Mouse (Mus musculus): Measurements from ENCODE around the gene A4galt. TPM values are rescaled to one million over a fixed set of nuclear protein-coding genes. Genes with fewer than 3 reads are reported as not detected.

A4galt gene
- total RNA-seq, 1 experiment, result 22.7 TPM

DNA sequence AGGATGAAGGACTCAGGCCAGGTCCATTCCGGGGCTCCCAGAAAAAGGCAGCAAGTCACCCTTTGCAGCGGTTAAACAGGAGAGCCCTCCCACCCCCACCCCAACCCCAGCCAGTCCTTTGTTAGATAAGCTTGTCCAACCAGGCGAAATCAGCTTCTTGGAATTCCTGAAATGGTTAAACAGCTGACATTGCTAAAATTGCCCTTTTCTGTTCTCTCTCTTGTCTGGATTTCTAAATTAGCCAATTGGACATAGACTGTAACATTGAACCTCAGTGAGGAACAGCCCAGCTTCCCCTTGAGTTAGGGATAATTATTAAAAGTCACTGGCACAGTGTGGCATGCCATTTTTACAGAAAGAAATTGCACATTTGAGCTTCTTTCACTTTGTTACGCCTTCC, 49.2 kb downstream of the A4galt start:
- Histone ChIP-seq H3K9ac (ENCODE audit: insufficient read depth, low read depth, low read length, poor library complexity, severe bottlenecking) (peak overlapping the region; percentile 67; the same call in 1 of the 2 replicates), H3K4me1 (ENCODE audit: control insufficient read depth in 2 of 2, insufficient read depth in 2 of 2, low read length in 2 of 2, poor library complexity in 1 of 2) (peaks cover 2 to 7% of the 10 kb centered on the region in 2 experiments; a peak in 2 of 4 replicates), H3K36me3 (ENCODE audit: control insufficient read depth, insufficient read depth, low read length, poor library complexity, severe bottlenecking) (no peaks in the 10 kb centered on the region), H3K4me3 (ENCODE audit: insufficient read depth in 1 of 2, low read depth in 1 of 2, low read length in 2 of 2, poor library complexity in 1 of 2, severe bottlenecking in 1 of 2) (peak overlapping the region in 1 of 2 experiments; percentile 5; a peak in 1 of 4 replicates), H3K9me3 (ENCODE audit: control insufficient read depth, insufficient read depth, low read depth, low read length) (no peaks in the 10 kb centered on the region), H3K27ac (ENCODE audit: insufficient read depth, low read depth, low read length, poor library complexity, severe bottlenecking) (peak overlapping the region; percentile 90)
- in situ Hi-C loops (cut with MboI; ENCODE audit: low sequenced_read_pairs in 2 of 2, unreplicated experiment in 2 of 2), result no loop called here
- TF ChIP-seq ZC3H11A (IDR thresholded peaks at IDR 0.05; ENCODE audit: borderline replicate concordance, low read depth, low read length) (no peak), MAFK (IDR thresholded peaks at IDR 0.05; ENCODE audit: insufficient read depth, low read depth, low read length) (peak; percentile 89)
- no peak for DNase-seq (ENCODE audit: low read depth, low spot score)

DNA sequence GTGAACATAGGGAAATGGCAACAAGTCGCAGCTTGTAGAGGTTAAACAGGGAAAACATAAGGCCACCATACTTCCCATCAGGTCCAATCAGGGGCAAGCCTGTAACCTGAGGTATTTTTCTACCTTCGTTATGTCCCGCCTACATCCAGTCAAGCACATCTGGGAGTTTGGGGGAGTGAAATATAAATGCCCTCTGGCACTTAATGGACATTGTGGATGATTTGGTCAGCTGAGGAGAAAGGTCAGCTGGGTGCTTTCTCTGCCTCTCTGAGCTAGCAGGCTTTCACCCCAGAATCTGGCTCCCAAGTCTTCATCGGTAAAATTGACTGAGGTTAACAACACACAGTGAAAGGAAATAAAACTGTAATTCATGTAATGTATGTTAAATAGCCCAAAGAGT, 58.2 kb downstream of the A4galt start:
- Histone ChIP-seq H3K36me3 (ENCODE audit: control insufficient read depth, insufficient read depth, low read length, poor library complexity, severe bottlenecking) (no peaks in the 10 kb centered on the region), H3K9ac (ENCODE audit: insufficient read depth, low read depth, low read length, poor library complexity, severe bottlenecking) (no peak overlapping the region), H3K4me1 (ENCODE audit: control insufficient read depth in 2 of 2, insufficient read depth in 2 of 2, low read length in 2 of 2, poor library complexity in 1 of 2) (no peaks in the 10 kb centered on the region), H3K27ac (ENCODE audit: insufficient read depth, low read depth, low read length, poor library complexity, severe bottlenecking) (no peak overlapping the region), H3K9me3 (ENCODE audit: control insufficient read depth, insufficient read depth, low read depth, low read length) (no peaks in the 10 kb centered on the region), H3K4me3 (ENCODE audit: insufficient read depth in 1 of 2, low read depth in 1 of 2, low read length in 2 of 2, poor library complexity in 1 of 2, severe bottlenecking in 1 of 2) (no peak overlapping the region)
- DNase-seq (ENCODE audit: low read depth, low spot score), result no peak
- no peak for TF ChIP-seq MAFK (IDR thresholded peaks at IDR 0.05; ENCODE audit: insufficient read depth, low read depth, low read length)
- TF ChIP-seq ZNF384 (IDR thresholded peaks at IDR 0.05; ENCODE audit: low read depth, low read length), result no peak
- TF ChIP-seq CHD2 (IDR thresholded peaks at IDR 0.05; ENCODE audit: low read depth, low read length), result no peak
- TF ChIP-seq ZC3H11A (IDR thresholded peaks at IDR 0.05; ENCODE audit: borderline replicate concordance, low read depth, low read length), result no peak
- TF ChIP-seq HCFC1 (IDR thresholded peaks at IDR 0.05; ENCODE audit: borderline replicate concordance, insufficient read depth, low read length), result no peak
- in situ Hi-C loops (cut with MboI; ENCODE audit: low sequenced_read_pairs in 2 of 2, unreplicated experiment in 2 of 2), result no loop called here

DNA sequence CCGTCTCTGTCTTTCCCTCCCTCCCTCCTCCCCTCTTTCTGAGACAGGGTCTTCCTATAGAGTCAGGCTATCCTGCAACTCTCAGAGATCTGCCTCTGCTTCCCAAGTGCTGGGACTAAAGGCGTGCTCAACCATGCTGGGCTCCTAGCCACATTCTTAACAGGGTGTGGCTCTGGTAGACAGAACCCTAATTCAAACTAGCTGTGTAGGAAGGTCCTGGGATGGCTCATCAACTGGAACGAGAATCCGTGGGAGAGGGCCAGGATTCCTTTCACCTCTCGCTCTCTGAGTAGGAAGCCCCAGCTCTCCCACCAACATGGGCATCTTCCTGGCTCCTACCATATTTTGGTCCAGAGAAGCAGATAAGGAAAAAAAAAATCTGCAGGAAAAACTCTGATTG, 69.2 kb downstream of the A4galt start:
- Histone ChIP-seq H3K9me3 (ENCODE audit: control insufficient read depth, insufficient read depth, low read depth, low read length) (no peaks in the 10 kb centered on the region), H3K9ac (ENCODE audit: insufficient read depth, low read depth, low read length, poor library complexity, severe bottlenecking) (peak overlapping the region; percentile 10; the same call in 1 of the 2 replicates), H3K4me3 (ENCODE audit: insufficient read depth in 1 of 2, low read depth in 1 of 2, low read length in 2 of 2, poor library complexity in 1 of 2, severe bottlenecking in 1 of 2) (peak overlapping the region in 1 of 2 experiments; percentile 5; a peak in 1 of 4 replicates), H3K27ac (ENCODE audit: insufficient read depth, low read depth, low read length, poor library complexity, severe bottlenecking) (peak overlapping the region; percentile 90), H3K4me1 (ENCODE audit: control insufficient read depth in 2 of 2, insufficient read depth in 2 of 2, low read length in 2 of 2, poor library complexity in 1 of 2) (peaks cover 0 to 25% of the 10 kb centered on the region in 2 experiments; a peak in 3 of 4 replicates), H3K36me3 (ENCODE audit: control insufficient read depth, insufficient read depth, low read length, poor library complexity, severe bottlenecking) (no peaks in the 10 kb centered on the region)
- DNase-seq (ENCODE audit: low read depth, low spot score), result no peak
- TF ChIP-seq ZC3H11A (IDR thresholded peaks at IDR 0.05; ENCODE audit: borderline replicate concordance, low read depth, low read length) (no peak), ZNF384 (IDR thresholded peaks at IDR 0.05; ENCODE audit: low read depth, low read length) (no peak; the same call in 1 of the 2 replicates), MAFK (IDR thresholded peaks at IDR 0.05; ENCODE audit: insufficient read depth, low read depth, low read length) (no peak), CHD2 (IDR thresholded peaks at IDR 0.05; ENCODE audit: low read depth, low read length) (no peak), HCFC1 (IDR thresholded peaks at IDR 0.05; ENCODE audit: borderline replicate concordance, insufficient read depth, low read length) (no peak)
- in situ Hi-C loops (cut with MboI; ENCODE audit: low sequenced_read_pairs in 2 of 2, unreplicated experiment in 2 of 2), result no loop called here

DNA sequence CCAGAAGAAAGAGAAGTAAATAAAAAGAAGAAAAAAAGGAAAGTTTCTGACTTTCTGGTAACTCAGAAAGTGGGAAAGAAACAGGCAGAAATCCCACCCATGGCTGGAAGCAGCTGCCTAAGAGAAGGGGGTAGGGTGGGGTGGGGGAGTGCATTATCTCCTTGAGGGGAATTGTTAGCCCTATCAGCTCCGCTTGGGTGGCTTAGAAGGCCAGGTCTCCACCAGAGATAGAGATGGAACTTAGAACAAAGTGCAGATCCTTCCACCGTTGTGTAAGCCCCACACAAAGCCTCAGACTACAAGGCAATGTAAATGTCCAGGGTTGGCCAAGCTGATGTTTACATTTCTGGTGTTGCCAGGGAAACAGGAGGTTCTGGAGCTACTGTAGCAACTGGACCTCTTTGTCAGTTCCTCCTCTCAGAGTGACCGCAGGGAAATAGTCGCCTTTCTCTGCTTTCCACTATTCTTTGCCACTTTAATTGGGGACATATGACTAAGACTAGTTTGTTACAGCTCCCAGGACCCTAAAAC, 69.7 kb downstream of the A4galt start:
- TF ChIP-seq CHD2 (IDR thresholded peaks at IDR 0.05; ENCODE audit: low read depth, low read length) (no peak), ZC3H11A (IDR thresholded peaks at IDR 0.05; ENCODE audit: borderline replicate concordance, low read depth, low read length) (no peak), HCFC1 (IDR thresholded peaks at IDR 0.05; ENCODE audit: borderline replicate concordance, insufficient read depth, low read length) (no peak), ZNF384 (IDR thresholded peaks at IDR 0.05; ENCODE audit: low read depth, low read length) (no peak), MAFK (IDR thresholded peaks at IDR 0.05; ENCODE audit: insufficient read depth, low read depth, low read length) (no peak)
- in situ Hi-C loops (cut with MboI; ENCODE audit: low sequenced_read_pairs in 2 of 2, unreplicated experiment in 2 of 2), result no loop called here

More for the DNA sequence above, 69.7 kb downstream of the A4galt start:
- H3K36me3 ChIP-seq (ENCODE audit: control insufficient read depth, insufficient read depth, low read length, poor library complexity, severe bottlenecking), result no peaks in the 10 kb centered on the region
- H3K4me3 ChIP-seq (ENCODE audit: insufficient read depth in 1 of 2, low read depth in 1 of 2, low read length in 2 of 2, poor library complexity in 1 of 2, severe bottlenecking in 1 of 2), result peak overlapping the region in 1 of 2 experiments; percentile 5; a peak in 1 of 4 replicates
- no peak for DNase-seq (ENCODE audit: low read depth, low spot score)
- H3K4me1 ChIP-seq (ENCODE audit: control insufficient read depth in 2 of 2, insufficient read depth in 2 of 2, low read length in 2 of 2, poor library complexity in 1 of 2), result peaks cover 0 to 25% of the 10 kb centered on the region in 2 experiments; a peak in 3 of 4 replicates
- H3K9ac ChIP-seq (ENCODE audit: insufficient read depth, low read depth, low read length, poor library complexity, severe bottlenecking), result peak overlapping the region; percentile 10; the same call in 1 of the 2 replicates
- H3K27ac ChIP-seq (ENCODE audit: insufficient read depth, low read depth, low read length, poor library complexity, severe bottlenecking), result peak overlapping the region; percentile 90
- no peaks in the 10 kb centered on the region for H3K9me3 ChIP-seq (ENCODE audit: control insufficient read depth, insufficient read depth, low read depth, low read length)

Data from ES-E14 (cell line).